Mouse (Mus musculus): ENCODE measurements around the gene Washc1. TPM values are rescaled to one million over a fixed set of nuclear protein-coding genes. Genes with fewer than 3 reads are reported as not detected.
A peak's percentile ranks its signal among the peaks of the same experiment; 100 is the strongest.
"Not testable (repeated sequence)": the region's sequence is repeated elsewhere in the genome, so short reads cannot be mapped to it uniquely, and the experiment has no call there.

Gene Washc1
- polyA plus RNA-seq, 1 experiment from 2014 or later, result 17.1 TPM

DNA sequence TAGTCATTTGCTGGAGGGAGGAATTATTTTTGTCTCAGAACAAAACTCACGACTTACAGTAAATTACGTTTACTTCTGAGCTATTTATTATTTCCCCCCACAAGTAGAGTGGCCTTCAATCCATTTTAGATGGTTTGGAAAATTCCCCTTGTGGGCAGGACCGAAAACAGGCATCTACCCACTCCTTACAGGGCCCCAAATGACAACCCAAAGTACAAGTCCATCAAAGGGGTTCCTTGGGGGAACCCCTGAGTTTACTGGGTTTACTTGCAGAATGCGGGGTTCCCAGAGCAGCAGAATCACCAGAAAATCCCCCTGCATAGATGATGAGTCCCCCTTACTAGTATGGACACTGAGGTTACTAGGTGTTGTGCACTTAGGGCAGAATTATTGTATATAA lies 821 bp downstream of the Washc1 start:
- peaks cover 35% of the 10 kb centered on the region for H3K4me1 ChIP-seq (replicated peaks)
- H3K36me3 ChIP-seq (replicated peaks), result peaks cover 36% of the 10 kb centered on the region
- peak overlapping the region; percentile 84 for H3K27ac ChIP-seq (replicated peaks)
- no peaks in the 10 kb centered on the region for H3K27me3 ChIP-seq
- peak overlapping the region; percentile 72 for H3K4me2 ChIP-seq
- peak overlapping the region; percentile 89 for H3K9ac ChIP-seq
- no peak for ATAC-seq (ENCODE audit: insufficient read depth)
- H3K4me3 ChIP-seq (replicated peaks), result peak overlapping the region; percentile 92
- no peaks in the 10 kb centered on the region for H3K9me3 ChIP-seq (replicated peaks)
- WGBS (ENCODE audit: insufficient replicate concordance), result 29% methylated on average over 4 of the region's 4 CpGs

DNA sequence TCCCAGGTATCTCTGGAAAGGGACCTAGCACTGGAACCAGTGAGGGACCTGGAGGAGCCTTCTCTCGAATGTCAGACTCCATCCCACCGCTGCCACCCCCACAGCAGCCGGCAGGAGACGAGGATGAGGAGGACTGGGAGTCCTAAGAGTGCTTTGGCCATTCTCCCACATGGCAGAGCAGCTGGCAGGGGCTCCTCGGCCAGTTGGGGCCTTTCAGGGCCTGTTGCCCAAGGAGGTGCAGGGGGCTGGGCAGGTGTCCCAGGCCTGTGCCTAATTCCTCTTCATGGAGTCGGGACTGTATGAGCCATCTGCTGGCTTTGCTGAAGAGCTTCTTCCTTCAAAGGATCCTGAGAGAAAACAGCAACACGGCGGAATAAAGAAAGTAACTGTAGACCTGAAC lies 7.6 kb downstream of the Washc1 start:
- no peaks in the 10 kb centered on the region for H3K27me3 ChIP-seq
- H3K9ac ChIP-seq, result no peak overlapping the region
- no peaks in the 10 kb centered on the region for H3K9me3 ChIP-seq (replicated peaks)
- H3K27ac ChIP-seq (replicated peaks), result no peak overlapping the region
- peaks cover 15% of the 10 kb centered on the region for H3K4me1 ChIP-seq (replicated peaks)
- WGBS (ENCODE audit: insufficient replicate concordance), result 81% methylated on average over 8 of the region's 8 CpGs
- H3K36me3 ChIP-seq (replicated peaks), result peaks cover 60% of the 10 kb centered on the region
- no peak for ATAC-seq (ENCODE audit: insufficient read depth)
- H3K4me2 ChIP-seq, result no peak overlapping the region
- H3K4me3 ChIP-seq (replicated peaks), result no peak overlapping the region

DNA sequence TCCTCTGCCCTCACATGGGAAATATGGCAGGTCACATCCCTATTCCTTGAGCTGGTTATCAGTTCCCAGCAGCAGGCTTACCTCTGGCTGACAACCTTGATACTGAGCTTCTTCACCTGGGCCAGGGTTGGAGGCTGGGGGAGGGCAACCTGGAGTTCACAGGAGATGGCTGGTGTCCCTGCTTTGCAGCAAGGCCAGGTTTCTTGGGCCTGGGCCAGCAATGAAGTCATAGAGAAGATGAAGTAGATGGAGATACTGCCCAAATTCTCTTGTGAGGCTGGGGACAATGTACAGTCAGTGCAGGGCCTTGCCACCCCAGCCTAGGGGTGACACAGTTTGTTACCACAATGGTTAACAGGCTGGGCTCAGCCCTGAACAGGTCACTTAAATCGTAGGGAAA lies 9.4 kb downstream of the Washc1 start:
- Histone ChIP-seq H3K9me3 (replicated peaks) (no peaks in the 10 kb centered on the region), H3K36me3 (replicated peaks) (peaks cover 43% of the 10 kb centered on the region), H3K27me3 (no peaks in the 10 kb centered on the region), H3K4me3 (replicated peaks) (no peak overlapping the region), H3K4me1 (replicated peaks) (peaks cover 30% of the 10 kb centered on the region), H3K9ac (no peak overlapping the region), H3K4me2 (no peak overlapping the region), H3K27ac (replicated peaks) (no peak overlapping the region)
- ATAC-seq (ENCODE audit: insufficient read depth), result no peak
- WGBS (ENCODE audit: insufficient replicate concordance), result 63% methylated on average over 1 of the region's 1 CpGs

DNA sequence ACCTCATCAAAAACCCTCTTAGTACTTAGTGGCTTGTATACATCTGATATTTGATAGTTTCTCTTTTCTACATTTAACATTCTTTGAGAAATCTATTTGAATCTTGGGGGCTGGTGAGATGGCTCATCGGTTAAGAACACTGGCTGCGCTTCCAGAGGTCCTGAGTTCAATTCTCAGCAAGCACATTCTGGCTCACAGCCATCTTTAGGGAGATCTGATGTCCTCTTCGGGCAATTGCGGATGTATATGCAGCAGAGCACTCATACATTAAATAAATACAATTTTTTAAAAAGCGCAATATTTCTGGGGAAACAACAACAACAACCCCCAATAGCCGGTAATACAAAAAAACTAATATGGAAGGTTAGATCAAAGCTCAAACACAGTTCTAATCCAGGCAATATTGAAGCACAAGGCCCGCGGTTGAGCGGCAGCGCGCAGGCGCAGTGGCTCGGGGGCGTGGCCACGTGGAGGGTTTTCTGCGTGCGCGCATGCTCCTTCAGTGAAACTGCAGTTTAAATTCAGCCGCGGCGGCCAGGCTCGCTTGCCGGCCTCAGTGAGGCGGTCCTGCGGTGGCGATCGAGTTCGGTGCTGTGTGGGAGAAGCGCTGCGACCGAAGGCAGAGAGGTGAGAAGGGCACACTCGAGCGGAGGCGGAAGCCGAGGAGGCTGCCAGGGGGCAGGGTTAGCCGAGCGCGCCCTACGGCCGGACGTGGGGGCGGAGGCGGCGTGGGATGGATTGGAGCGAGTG lies 11.9 kb downstream of the Washc1 start, which contains the start of gene Ddx11:
Gene Ddx11, plus strand, starts transcription at position 455 of the 750 bp plus-strand sequence.
- Histone ChIP-seq H3K9me3 (replicated peaks) (no peaks in the 10 kb centered on the region), H3K4me1 (replicated peaks) (peaks cover 30% of the 10 kb centered on the region), H3K9ac (peak within 1 kb of the TSS; percentile 82), H3K27ac (replicated peaks) (peak within 1 kb of the TSS; percentile 92), H3K4me3 (replicated peaks) (peak within 1 kb of the TSS; percentile 93), H3K36me3 (replicated peaks) (peaks cover 40% of the 10 kb centered on the region), H3K4me2 (peak within 1 kb of the TSS; percentile 78), H3K27me3 (no peaks in the 10 kb centered on the region)
- WGBS (ENCODE audit: insufficient replicate concordance), result 4% methylated on average over 45 of the region's 45 CpGs
- peak; percentile 88 for ATAC-seq (ENCODE audit: insufficient read depth)

DNA sequence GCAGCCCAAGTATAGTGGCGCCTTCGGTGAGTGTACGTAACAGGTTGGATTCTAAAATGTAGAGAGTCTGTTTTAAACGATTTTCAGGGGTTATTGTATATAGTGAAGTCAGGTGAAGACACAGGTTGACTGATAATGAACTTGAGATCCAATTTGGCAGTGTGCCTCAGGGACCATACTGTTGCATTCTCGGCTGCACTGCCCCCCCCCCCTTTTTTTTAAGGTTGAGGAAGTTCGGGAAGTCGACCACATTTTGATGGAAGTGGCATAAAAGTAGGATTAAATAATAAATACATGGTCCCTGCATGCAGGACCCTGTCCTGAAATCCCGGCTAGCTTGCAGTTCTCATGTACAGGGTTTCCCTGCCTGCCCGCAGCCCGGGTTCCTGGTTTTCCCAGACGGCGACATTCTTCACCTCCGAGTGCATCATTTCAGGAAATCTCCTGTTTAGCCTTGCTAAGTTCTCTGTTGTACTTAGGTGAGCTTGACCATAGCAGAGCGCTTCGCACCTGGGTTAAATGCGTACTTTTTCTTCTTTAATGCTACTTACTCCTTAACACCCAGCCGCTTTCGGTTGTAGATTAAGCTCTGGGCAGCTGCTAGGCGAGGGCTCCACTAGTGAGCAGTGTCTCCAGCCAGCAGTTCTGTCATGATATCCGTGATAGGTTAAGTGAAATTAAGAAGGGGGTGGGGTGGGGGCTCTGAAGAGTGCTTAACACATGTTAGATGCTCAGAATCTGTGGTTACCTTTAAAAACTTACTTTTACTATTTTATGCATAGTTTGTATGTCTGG lies 12.7 kb downstream of the Washc1 start:
- Histone ChIP-seq H3K4me3 (replicated peaks) (peak overlapping the region; percentile 93), H3K4me1 (replicated peaks) (peaks cover 30% of the 10 kb centered on the region), H3K27ac (replicated peaks) (peak overlapping the region; percentile 92), H3K27me3 (no peaks in the 10 kb centered on the region), H3K9ac (peak overlapping the region; percentile 82), H3K4me2 (peak overlapping the region; percentile 78), H3K36me3 (replicated peaks) (peaks cover 39% of the 10 kb centered on the region), H3K9me3 (replicated peaks) (no peaks in the 10 kb centered on the region)
- ATAC-seq (ENCODE audit: insufficient read depth), result peak; percentile 13
- WGBS (ENCODE audit: insufficient replicate concordance), result under 1% methylated on average over 20 of the region's 20 CpGs

DNA sequence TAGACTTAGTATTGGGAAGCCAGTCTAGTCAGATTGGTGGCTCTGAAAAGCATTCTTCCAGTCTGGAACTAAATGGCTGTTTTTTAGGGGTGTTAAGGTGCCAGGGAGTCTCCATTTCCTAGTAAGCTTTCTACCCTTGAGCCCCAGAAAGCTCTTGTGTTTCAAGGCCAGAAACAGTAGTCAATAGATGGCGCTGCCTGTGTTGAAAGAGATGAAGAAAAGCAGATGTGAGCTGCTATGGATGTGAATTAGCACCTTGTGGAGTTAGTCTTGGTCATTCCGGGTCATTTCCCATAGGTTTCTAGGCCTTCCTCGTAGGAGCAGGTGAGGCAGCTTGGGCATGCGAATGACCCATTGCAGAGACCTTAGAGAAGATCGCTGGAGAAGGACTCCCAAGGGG lies 13.9 kb downstream of the Washc1 start:
- 0 out of 2 replicates have a peak overlapping the region, but pooled peaks have one; percentile 6 for H3K27ac ChIP-seq (replicated peaks)
- 75% methylated on average over 5 of the region's 5 CpGs for WGBS (ENCODE audit: insufficient replicate concordance)
- H3K4me3 ChIP-seq (replicated peaks), result peak overlapping the region; percentile 93; the same call in 1 of the 2 replicates
- ATAC-seq (ENCODE audit: insufficient read depth), result no peak
- H3K9me3 ChIP-seq (replicated peaks), result no peaks in the 10 kb centered on the region
- peaks cover 38% of the 10 kb centered on the region for H3K36me3 ChIP-seq (replicated peaks)
- H3K27me3 ChIP-seq, result no peaks in the 10 kb centered on the region
- 0 out of 2 replicates have a peak overlapping the region, but pooled peaks have one; percentile 82 for H3K9ac ChIP-seq
- H3K4me2 ChIP-seq, result peak overlapping the region; percentile 78
- H3K4me1 ChIP-seq (replicated peaks), result peaks cover 30% of the 10 kb centered on the region

DNA sequence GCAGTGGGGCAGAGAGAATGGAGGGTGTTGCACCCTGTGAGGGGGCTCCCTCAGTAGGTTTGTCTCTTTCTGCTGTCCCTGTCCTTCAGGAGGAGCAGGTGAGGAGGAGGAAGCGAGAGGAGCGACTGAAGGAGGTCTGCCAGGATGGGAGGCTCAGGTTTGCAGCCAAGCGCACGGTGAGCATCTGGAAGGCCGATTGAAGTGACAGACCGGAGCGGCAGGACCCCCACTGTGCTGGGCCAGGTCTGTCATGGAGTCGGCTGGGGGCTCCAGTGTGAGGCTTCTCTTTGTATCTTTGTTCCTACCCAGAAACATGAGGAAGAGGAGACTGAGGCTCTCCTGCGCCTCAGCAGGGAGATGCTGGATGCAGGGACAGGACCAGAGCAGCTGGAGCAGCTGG lies 19.0 kb downstream of the Washc1 start:
- 92% methylated on average over 9 of the region's 9 CpGs for WGBS (ENCODE audit: insufficient replicate concordance)
- no peak overlapping the region for H3K4me3 ChIP-seq (replicated peaks)
- peaks cover 87% of the 10 kb centered on the region for H3K36me3 ChIP-seq (replicated peaks)
- H3K4me2 ChIP-seq, result no peak overlapping the region
- ATAC-seq (ENCODE audit: insufficient read depth), result no peak
- H3K27me3 ChIP-seq, result no peaks in the 10 kb centered on the region
- H3K9me3 ChIP-seq (replicated peaks), result no peaks in the 10 kb centered on the region
- H3K4me1 ChIP-seq (replicated peaks), result peaks cover 2% of the 10 kb centered on the region; the same call in 1 of the 2 replicates
- H3K27ac ChIP-seq (replicated peaks), result no peak overlapping the region
- H3K9ac ChIP-seq, result no peak overlapping the region

DNA sequence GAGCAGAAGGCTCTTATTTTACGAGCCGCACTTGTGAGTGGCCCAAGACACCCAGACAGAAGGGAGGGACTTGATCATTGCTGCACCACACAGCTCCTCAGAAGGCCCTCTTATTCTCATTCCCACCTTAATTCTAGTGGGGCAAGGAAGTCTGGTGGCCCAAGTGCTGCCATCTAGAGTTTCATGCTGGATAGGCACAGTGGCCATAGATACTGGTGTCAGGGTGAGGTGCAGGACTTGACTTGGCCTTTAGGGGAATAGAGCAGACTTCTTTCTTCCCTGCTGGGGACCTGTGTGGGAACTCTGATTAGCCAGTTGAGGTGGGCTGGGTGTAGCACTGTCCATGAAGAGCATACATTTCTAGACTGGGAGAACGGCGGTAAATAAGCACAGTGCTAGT lies 19.9 kb downstream of the Washc1 start:
- 90% methylated on average over 4 of the region's 4 CpGs for WGBS (ENCODE audit: insufficient replicate concordance)
- no peak overlapping the region for H3K4me2 ChIP-seq
- H3K27me3 ChIP-seq, result no peaks in the 10 kb centered on the region
- no peak for ATAC-seq (ENCODE audit: insufficient read depth)
- no peak overlapping the region for H3K4me3 ChIP-seq (replicated peaks)
- no peak overlapping the region for H3K27ac ChIP-seq (replicated peaks)
- no peaks in the 10 kb centered on the region for H3K4me1 ChIP-seq (replicated peaks)
- H3K9me3 ChIP-seq (replicated peaks), result no peaks in the 10 kb centered on the region
- H3K9ac ChIP-seq, result no peak overlapping the region
- H3K36me3 ChIP-seq (replicated peaks), result peaks cover 93% of the 10 kb centered on the region

DNA sequence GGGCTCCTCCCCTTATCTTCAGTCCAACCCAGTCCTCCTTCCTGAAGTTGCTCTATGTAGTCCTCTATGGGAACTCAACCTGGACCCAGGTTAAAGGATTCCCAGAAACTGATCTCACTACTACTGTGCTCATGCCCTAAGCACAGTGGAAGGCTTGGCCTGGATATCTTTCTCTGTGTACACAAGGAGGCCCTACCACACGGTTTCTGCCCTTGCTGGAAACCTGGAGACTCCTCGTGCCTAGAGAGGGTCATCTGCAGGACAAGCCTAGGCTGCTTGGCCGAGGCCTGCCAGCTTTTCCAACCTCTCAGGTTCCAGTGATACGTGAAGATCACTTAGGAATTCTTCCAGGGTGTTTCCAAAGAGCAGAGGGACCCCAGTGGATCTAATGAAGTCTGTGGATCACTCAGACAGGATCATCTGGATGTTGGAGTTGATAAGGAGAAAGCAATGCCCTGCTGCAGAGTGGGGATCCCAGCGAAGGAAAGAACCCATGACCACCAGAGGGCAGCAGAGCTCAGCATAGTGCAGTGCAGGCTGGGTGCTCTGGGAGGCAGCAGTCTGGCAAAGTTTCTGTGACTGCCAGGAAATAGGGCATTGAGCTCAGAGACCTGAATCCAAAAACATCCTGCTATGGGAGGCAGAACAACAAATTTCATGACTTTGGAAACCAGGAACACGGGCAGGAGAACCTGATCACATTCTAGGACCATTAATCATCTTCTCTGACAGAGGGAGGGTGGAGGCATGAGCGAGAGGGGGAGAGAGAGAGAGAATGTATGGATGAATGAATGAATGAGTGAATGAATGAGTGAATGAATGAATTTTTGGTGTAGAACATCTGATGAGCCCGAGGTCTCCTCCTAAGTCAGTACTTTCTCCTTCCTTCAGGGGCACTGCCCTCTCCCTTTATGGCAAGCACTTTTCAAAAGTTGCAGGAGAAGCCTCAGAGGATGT lies 41.6 kb downstream of the Washc1 start:
- H3K4me3 ChIP-seq (replicated peaks); H3K4me1 ChIP-seq (replicated peaks); H3K9me3 ChIP-seq (replicated peaks); H3K27ac ChIP-seq (replicated peaks); H3K27me3 ChIP-seq; H3K9ac ChIP-seq; H3K4me2 ChIP-seq: not testable (repeated sequence)
- peaks cover 43% of the 10 kb centered on the region for H3K36me3 ChIP-seq (replicated peaks)
- ATAC-seq (ENCODE audit: insufficient read depth), result 0 out of 2 replicates have a peak, but pooled peaks have one; percentile 42
- WGBS (ENCODE audit: insufficient replicate concordance), result 67% methylated on average over 6 of the region's 8 CpGs

DNA sequence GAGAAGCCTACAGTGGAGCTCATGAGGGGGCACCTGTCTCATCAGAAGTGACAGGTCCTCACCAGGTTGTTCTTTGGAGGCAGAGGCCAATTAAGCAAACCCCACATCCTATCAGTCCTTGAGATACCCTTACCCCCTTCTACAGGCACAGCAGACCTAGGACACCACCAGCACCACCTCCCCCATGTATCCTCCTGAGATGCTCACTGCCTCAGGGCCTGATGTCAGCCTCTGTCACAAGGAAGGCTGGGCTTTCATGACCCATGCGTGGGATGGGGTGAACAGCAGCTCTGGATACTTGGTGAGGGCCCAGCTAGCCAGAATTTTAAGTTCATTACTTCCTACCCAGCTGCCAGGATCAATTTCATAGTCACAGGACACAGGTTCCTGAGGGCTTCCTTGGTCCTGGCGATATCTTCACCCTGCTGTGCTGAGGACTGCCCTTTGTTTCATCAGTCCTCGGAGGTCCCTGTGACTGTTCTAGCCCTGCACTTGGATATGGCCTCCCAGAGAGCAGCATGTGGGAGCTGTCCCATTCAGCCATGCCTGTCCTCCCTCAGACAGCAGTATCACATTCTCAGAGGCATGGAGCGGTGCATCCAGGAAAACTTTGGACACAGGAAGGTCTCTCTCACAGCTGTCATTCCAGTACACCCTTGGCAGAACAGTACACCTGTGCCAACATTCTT lies 42.5 kb downstream of the Washc1 start:
- peaks cover 34% of the 10 kb centered on the region for H3K36me3 ChIP-seq (replicated peaks)
- not testable (repeated sequence) for H3K9ac ChIP-seq; H3K4me1 ChIP-seq (replicated peaks); ATAC-seq (ENCODE audit: insufficient read depth); H3K9me3 ChIP-seq (replicated peaks); H3K4me3 ChIP-seq (replicated peaks); H3K4me2 ChIP-seq; H3K27me3 ChIP-seq; H3K27ac ChIP-seq (replicated peaks)
- 82% methylated on average over 4 of the region's 4 CpGs for WGBS (ENCODE audit: insufficient replicate concordance)

All from liver, embryonic 15.5 days (tissue).